Mouse (Mus musculus) heart, embryonic 12.5 days (tissue): ENCODE results near the gene Gm4353. TPM values are rescaled to one million over a fixed set of nuclear protein-coding genes. Genes with fewer than 3 reads are reported as not detected.

Experiments used
- ATAC-seq: fragments of 200-750 bp; cut with Nextera tagmentation; 2 replicates; pipeline ENCODE4 v1.8.0; 2017; ENCODE audit warnings: moderate TSS enrichment, moderate library complexity; ENCODE audit not compliant: insufficient number of reproducible peaks, low FRiP score
- H3K27ac ChIP-seq: fragments of 300-500 bp; sonication (generic); 2 replicates; pipeline ENCODE4 v1.5.1; 2016; ENCODE audit warnings: mild to moderate bottlenecking, moderate library complexity; ENCODE audit not compliant: poor library complexity, severe bottlenecking
- H3K27me3 ChIP-seq: fragments of 300-500 bp; sonication (generic); replicated peaks from 2 replicates; pipeline ENCODE4 v1.6.1; 2016; ENCODE audit warnings: mild to moderate bottlenecking, moderate library complexity
- H3K36me3 ChIP-seq: fragments of 300-500 bp; sonication (generic); 2 replicates; pipeline ENCODE4 v1.6.1; 2016; ENCODE audit warnings: mild to moderate bottlenecking, moderate library complexity
- H3K4me1 ChIP-seq: fragments of 300-500 bp; sonication (generic); replicated peaks from 2 replicates; pipeline ENCODE4 v1.6.1; 2016; ENCODE audit warnings: mild to moderate bottlenecking
- H3K4me2 ChIP-seq: fragments of 300-500 bp; sonication (generic); 2 replicates; pipeline ENCODE4 v1.6.1; 2016; ENCODE audit warnings: mild to moderate bottlenecking, moderate library complexity
- H3K4me3 ChIP-seq: fragments of 300-500 bp; sonication (generic); 2 replicates; pipeline ENCODE4 v1.5.1; 2016; ENCODE audit warnings: mild to moderate bottlenecking
- H3K9ac ChIP-seq: fragments of 300-500 bp; sonication (generic); 2 replicates; pipeline ENCODE4 v1.6.1; 2016; ENCODE audit warnings: mild to moderate bottlenecking, moderate library complexity
- H3K9me3 ChIP-seq: fragments of 300-500 bp; sonication (generic); replicated peaks from 2 replicates; pipeline ENCODE4 v1.6.1; 2016; ENCODE audit warnings: mild to moderate bottlenecking, moderate library complexity
- WGBS: fragments of 180-500 bp; shearing (Covaris S2); methylation state at CpG from one replicate; pipeline ENCODE4 v1.1.7; 2016; 5-methylcytosine and 5-hydroxymethylcytosine counted together
- polyA plus RNA-seq: library from polyadenylated mRNA; unstranded; fragments of >200 nt; fragmentation: Nextera tagmentation; extraction: Ambion mirVana; gene quantifications from 2 replicates; pipeline ENCODE4 v1.2.1, GENCODE M21; 2016

The Gm4353 gene
- polyA plus RNA-seq, 1 experiment from 2014 or later = 0.79 TPM

- H3K4me2 ChIP-seq = peak overlapping the region; percentile 99
- peaks cover 18% of the 10 kb centered on the region for H3K4me1 ChIP-seq
- H3K4me3 ChIP-seq = peak overlapping the region; percentile 58
- no peak overlapping the region for H3K27ac ChIP-seq
- WGBS = 22% methylated on average over 15 of the region's 15 CpGs
- ATAC-seq = no peak
- peaks cover 24% of the 10 kb centered on the region for H3K27me3 ChIP-seq
- H3K36me3 ChIP-seq = no peaks in the 10 kb centered on the region
- H3K9me3 ChIP-seq = no peaks in the 10 kb centered on the region
- H3K9ac ChIP-seq = 0 out of 2 replicates have a peak overlapping the region, but pooled peaks have one; percentile 7
Observed at GRCm38 (mm10) chr7:116040470-116041019, 43.9 kb downstream of the Gm4353 start.

DNA sequence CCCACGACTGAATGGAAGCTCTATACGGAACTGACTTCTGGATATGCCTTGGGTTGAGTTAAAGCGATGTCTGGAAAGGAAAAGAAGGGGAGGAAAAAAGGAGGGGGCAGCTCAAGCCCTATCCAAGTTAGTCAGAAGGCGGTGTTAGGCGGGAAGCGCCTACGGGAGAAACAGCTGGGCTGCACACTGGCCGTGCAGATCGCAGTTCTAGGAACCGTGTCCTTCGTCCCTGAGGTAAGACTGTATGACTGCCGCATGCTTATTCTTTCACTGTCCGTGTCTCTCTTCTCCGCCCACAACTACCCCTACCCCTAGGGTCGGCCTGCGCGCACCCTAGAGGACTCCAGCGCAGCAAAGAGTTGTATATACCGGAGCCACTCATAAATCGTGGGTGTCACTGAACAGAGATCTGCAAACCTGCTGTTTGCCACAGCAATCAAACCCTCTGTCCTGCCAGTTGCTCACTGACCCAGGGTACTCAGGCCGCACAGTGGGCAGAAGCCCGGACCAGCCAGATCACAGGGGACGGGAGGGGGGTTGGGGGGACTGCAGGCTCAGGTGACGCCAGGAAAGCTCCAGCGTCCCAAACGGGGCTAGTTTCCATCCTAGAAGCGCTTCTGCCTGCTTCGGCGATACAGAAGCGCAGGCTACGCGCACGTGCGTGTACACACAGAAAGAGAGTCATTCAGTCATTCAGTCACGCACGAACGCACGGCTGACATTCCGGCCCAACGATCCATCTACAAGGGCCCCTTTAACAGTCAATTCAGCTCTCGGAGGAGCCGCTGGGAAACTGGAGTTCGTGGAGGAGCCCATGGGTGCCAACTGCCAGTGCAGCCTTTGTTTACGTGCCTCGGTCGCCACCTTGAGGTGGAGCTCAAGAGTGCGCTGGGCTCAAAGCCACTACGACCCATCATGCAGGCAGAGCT lies 44.6 kb downstream of the Gm4353 start:
- H3K4me1 ChIP-seq = peaks cover 18% of the 10 kb centered on the region
- peak overlapping the region; percentile 99 for H3K4me2 ChIP-seq
- H3K9me3 ChIP-seq = no peaks in the 10 kb centered on the region
- no peaks in the 10 kb centered on the region for H3K36me3 ChIP-seq
- H3K9ac ChIP-seq = peak overlapping the region; percentile 74
- no peak overlapping the region for H3K27ac ChIP-seq
- WGBS = under 1% methylated on average over 48 of the region's 48 CpGs
- H3K4me3 ChIP-seq = peak overlapping the region; percentile 58
- peak; percentile 67 for ATAC-seq
- peaks cover 27% of the 10 kb centered on the region for H3K27me3 ChIP-seq

- H3K27ac ChIP-seq = no peak within 1 kb of the TSS
- peak; percentile 22; the same call in 1 of the 2 replicates for ATAC-seq
- H3K27me3 ChIP-seq = peaks cover 27% of the 10 kb centered on the region
- H3K9ac ChIP-seq = peak within 1 kb of the TSS; percentile 74
- peak within 1 kb of the TSS; percentile 99 for H3K4me2 ChIP-seq
- H3K4me3 ChIP-seq = peak within 1 kb of the TSS; percentile 58
- H3K36me3 ChIP-seq = no peaks in the 10 kb centered on the region
- under 1% methylated on average over 11 of the region's 11 CpGs for WGBS
- H3K4me1 ChIP-seq = peaks cover 18% of the 10 kb centered on the region
- H3K9me3 ChIP-seq = no peaks in the 10 kb centered on the region
Observed at GRCm38 (mm10) chr7:116039196-116039537, 45.3 kb downstream of the Gm4353 start, which contains the start of gene 1110004F10Rik. 1110004F10Rik (plus strand) TSS chr7:116039397.

- H3K27me3 ChIP-seq = peaks cover 27% of the 10 kb centered on the region
- under 1% methylated on average over 11 of the region's 11 CpGs for WGBS
Observed at GRCm38 (mm10) chr7:116038511-116038910, 45.9 kb downstream of the Gm4353 start, which contains the start of gene Sox6. Sox6 (minus strand) TSS chr7:116038796.

DNA sequence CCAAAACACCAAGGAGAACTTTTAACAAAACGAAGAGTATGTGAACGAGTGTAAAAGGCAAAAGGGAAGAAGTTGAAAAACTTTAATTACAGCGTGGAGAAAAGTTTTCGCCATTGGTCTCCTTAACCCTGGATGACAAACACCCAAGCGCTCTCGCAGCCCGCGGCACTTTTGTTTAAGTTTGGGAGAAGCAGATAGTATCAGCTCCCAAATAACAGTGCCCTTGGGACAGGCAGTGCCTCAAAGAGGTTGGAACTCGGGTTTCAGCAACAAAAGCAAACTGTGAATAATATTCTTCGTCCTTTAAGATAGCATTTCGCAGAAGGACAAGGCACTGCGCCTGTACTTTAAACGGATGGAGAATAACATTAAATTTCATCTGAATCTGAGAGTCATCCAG lies 46.4 kb downstream of the Gm4353 start:
- Histone ChIP-seq H3K27me3 (peaks cover 27% of the 10 kb centered on the region), H3K4me2 (peak overlapping the region; percentile 73)
- WGBS = 2% methylated on average over 13 of the region's 13 CpGs

More at GRCm38 (mm10) chr7:116038511-116038910, 45.9 kb downstream of the Gm4353 start, which contains the start of gene Sox6:
- peak within 1 kb of the TSS; percentile 74 for H3K9ac ChIP-seq
- H3K9me3 ChIP-seq = no peaks in the 10 kb centered on the region
- no peak for ATAC-seq
- H3K36me3 ChIP-seq = no peaks in the 10 kb centered on the region
- peak within 1 kb of the TSS; percentile 99 for H3K4me2 ChIP-seq
- peak within 1 kb of the TSS; percentile 58 for H3K4me3 ChIP-seq
- H3K4me1 ChIP-seq = peaks cover 18% of the 10 kb centered on the region
- H3K27ac ChIP-seq = no peak within 1 kb of the TSS

DNA sequence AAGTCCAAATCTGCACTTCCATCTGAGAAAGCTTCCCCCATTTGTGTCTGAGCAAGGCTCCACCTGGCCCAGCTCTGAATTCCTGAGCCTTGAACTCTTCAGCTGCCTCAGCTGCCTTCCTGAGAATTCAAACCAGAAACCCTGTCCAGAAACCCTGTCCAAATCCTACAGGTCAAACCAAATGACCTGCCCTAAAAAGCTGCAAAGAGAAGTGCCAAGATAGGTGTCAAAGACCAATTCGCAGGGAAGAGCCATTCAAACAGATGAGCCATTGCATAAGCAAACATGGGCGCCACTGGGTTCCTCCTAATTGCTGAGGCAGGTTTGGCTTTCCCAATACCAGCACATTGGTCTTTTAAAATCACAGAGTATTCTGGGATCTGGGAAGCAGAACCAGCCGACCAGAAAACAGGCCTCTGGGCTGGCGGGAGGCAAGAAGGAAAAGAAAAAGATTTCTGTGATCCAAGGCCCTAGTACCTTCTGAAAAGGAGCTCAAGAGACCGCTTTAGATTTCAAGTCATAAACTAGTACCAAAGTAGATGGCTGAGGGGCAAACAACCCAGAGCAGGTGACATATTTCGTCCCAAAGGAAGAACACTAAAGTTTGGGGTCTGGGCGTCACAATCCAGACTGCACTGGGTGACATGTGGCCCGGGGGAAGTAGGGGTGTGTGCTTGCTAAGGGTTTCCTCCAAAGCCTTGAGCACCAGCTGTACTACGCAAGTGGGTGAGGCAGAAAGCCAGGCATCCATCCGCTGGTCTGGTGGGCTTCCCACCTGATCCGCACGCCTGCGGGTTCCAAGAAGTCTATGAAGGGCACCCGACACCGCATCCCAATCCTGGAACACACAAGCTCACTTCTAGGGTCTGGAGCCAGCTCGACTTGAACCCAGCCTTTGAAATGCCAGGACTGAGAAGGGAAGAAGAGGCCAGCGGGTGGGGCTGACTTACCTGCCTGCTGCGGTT lies 47.6 kb downstream of the Gm4353 start:
- peak overlapping the region; percentile 8; the same call in 1 of the 2 replicates for H3K4me3 ChIP-seq
- peak overlapping the region; percentile 48 for H3K4me2 ChIP-seq
- H3K36me3 ChIP-seq = no peaks in the 10 kb centered on the region
- H3K27me3 ChIP-seq = peaks cover 27% of the 10 kb centered on the region
- ATAC-seq = no peak
- no peak overlapping the region for H3K27ac ChIP-seq
- H3K9me3 ChIP-seq = no peaks in the 10 kb centered on the region
- H3K9ac ChIP-seq = 0 out of 2 replicates have a peak overlapping the region, but pooled peaks have one; percentile 8
- WGBS = 35% methylated on average over 18 of the region's 18 CpGs
- H3K4me1 ChIP-seq = peaks cover 18% of the 10 kb centered on the region

More for the DNA sequence above, 46.4 kb downstream of the Gm4353 start:
- peak overlapping the region; percentile 44; the same call in 1 of the 2 replicates for H3K9ac ChIP-seq
- no peaks in the 10 kb centered on the region for H3K36me3 ChIP-seq
- peaks cover 18% of the 10 kb centered on the region for H3K4me1 ChIP-seq
- H3K9me3 ChIP-seq = no peaks in the 10 kb centered on the region
- H3K4me3 ChIP-seq = peak overlapping the region; percentile 58
- no peak for ATAC-seq
- H3K27ac ChIP-seq = no peak overlapping the region

- Histone ChIP-seq H3K27ac (no peak overlapping the region), H3K27me3 (peaks cover 23% of the 10 kb centered on the region), H3K4me1 (peaks cover 23% of the 10 kb centered on the region), H3K4me3 (no peak overlapping the region), H3K4me2 (0 out of 2 replicates have a peak overlapping the region, but pooled peaks have one; percentile 91), H3K9ac (no peak overlapping the region), H3K9me3 (no peaks in the 10 kb centered on the region), H3K36me3 (no peaks in the 10 kb centered on the region)
- ATAC-seq = no peak
- WGBS = 54% methylated on average over 4 of the region's 4 CpGs
Observed at GRCm38 (mm10) chr7:116035504-116035903, 48.9 kb downstream of the Gm4353 start.

DNA sequence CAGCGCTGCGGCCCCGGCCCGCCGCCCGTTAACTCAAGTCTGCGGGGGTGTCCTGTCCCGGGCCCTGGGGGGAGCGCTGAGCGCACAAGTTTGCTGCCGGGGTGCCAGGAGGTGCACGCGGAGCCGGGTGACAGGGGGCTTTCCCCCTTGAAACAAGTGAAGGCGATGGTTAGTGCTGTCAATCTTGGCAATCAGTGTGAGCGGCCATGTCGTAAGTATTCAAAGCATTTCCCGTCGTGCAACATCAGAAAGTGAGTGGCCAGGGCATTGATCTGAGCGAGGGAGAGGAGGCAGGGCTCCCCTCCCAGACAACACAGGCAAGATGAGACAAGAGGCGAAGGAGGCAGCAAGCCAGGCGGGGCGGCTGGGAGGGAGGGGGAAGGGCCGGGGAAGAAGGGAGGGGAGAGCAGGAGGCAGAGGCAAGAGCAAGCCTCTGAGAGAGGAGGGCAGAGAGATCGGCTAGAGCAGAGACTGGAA lies 50.1 kb downstream of the Gm4353 start:
- Histone ChIP-seq H3K4me2 (peak overlapping the region; percentile 91), H3K36me3 (no peaks in the 10 kb centered on the region), H3K4me1 (peaks cover 32% of the 10 kb centered on the region), H3K9me3 (no peaks in the 10 kb centered on the region), H3K27me3 (peaks cover 23% of the 10 kb centered on the region), H3K4me3 (peak overlapping the region; percentile 71), H3K27ac (peak overlapping the region; percentile 93), H3K9ac (peak overlapping the region; percentile 70)
- ATAC-seq = peak; percentile 22; the same call in 1 of the 2 replicates
- WGBS = under 1% methylated on average over 25 of the region's 25 CpGs

DNA sequence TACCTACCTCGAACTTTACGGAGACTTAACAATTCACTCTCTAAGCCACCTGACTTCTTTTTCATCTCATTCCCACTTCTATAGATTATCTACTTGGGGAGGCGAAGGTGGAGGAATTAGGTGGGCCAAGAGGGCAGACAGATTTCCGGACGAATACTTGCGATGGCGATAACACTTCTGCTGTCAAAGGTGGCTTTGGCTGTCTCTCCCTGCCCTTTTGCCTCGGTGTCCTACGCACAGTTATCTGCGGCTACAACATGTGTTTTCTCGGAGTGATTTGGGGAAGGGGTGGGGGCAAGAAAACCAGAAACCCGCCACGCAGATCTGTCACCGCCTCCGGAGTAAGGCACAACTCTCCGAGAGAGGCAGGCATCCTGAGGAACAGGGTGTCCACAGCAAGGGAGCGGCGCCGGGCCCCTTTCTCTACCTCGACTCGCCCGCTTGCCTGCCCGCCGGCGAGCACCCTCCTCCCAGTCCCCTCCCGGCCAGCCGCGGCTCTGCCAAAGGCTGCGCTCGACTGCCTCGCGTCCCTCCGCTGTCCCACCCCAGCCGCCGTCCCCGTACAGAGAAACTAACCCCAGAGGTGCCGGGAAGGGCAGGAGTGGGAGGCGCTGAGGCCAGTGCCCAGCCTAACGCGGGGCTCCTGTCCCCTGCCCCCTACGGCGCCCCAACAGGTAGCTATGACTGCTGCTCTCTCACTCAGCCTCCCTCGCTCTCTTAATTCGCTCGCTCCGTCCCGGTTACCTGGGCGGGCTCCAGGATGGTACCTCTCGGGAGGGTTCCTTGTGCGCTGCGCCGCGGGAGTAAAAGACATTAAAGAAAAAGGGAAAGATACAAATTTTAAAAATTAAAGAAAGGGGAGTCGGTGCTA lies 50.8 kb downstream of the Gm4353 start:
- peaks cover 23% of the 10 kb centered on the region for H3K27me3 ChIP-seq
- WGBS = under 1% methylated on average over 54 of the region's 54 CpGs

More for the DNA sequence above, 50.8 kb downstream of the Gm4353 start:
- H3K9ac ChIP-seq = peak overlapping the region; percentile 70
- peak overlapping the region; percentile 71 for H3K4me3 ChIP-seq
- H3K36me3 ChIP-seq = no peaks in the 10 kb centered on the region
- peak; percentile 58 for ATAC-seq
- H3K4me1 ChIP-seq = peaks cover 29% of the 10 kb centered on the region
- H3K9me3 ChIP-seq = no peaks in the 10 kb centered on the region
- H3K4me2 ChIP-seq = peak overlapping the region; percentile 91
- peak overlapping the region; percentile 93 for H3K27ac ChIP-seq
